Mouse (Mus musculus) heart, postnatal 4 days (tissue): ENCODE measurements around the gene Akap6. TPM values are rescaled to one million over a fixed set of nuclear protein-coding genes. Genes with fewer than 3 reads are reported as not detected.

Experiments
- DNase-seq: peaks from one replicate; pipeline ENCODE4 v3.0.0; 2021
- total RNA-seq, 2 experiments: library from RNA; stranded (reverse); gene quantifications; 2 replicates each; pipeline ENCODE4 v1.2.3; 2021

Gene Akap6
- total RNA-seq, 2 experiments from 2014 or later = 118 to 127 TPM

DNA sequence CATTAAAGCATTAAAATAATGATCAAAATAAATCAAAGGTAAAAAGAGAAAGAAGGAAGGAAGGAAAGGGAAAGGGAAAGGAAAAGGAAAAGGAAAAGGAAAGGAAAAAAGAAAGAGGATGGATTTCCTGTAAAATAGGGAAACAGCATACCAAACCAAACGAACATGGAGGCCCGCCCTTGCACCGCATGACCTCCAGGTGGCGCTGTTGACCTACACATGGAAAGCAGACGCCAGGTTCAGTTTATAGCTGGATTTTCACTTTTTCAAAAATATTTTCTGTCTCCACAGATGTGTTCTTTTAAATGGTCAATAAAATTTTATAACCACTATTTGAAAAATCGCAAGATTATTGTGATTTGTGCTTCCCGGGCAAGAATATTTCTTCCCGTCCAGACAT, 211.6 kb downstream of the Akap6 start:
- peak; percentile 83 for DNase-seq

DNA sequence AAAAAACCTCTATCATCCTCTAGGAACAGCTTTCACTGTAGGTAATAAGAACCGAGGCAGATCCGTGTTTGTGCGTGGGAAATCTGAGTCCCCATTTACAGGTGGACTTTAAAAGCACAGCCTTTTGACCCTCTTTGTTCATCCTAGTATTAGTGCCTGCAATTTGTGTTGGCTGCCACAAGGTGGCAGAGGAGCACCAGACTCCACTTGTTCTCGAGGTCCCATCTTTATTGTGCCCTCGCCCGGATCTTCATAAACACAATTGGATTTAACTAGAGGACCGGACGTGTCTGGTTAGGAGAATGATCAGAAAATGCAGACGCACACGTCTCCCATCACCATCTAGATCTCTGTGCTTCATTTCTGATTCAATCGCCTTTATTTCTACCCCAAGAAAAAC, 219.8 kb downstream of the Akap6 start:
- peak; percentile 28 for DNase-seq

DNA sequence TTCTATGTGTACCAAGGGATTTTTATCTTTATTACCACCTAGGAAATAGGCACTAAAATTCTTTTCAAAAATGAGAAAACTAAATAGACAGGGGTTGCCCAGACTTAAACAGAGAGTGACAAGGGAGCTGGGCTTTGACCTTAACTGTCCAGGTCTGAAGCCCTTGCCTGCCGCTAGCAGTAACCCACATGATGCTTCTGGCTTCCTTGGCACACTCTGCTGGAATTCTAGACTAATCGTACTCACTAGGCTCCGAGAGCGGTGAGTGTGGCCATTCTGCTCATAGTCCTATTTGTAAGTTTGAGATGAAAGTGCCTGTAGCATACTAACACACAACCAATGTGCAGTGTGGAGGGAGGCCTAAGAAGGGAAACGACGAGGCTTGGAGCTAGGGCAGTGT, 223.3 kb downstream of the Akap6 start:
- DNase-seq = peak; percentile 19

DNA sequence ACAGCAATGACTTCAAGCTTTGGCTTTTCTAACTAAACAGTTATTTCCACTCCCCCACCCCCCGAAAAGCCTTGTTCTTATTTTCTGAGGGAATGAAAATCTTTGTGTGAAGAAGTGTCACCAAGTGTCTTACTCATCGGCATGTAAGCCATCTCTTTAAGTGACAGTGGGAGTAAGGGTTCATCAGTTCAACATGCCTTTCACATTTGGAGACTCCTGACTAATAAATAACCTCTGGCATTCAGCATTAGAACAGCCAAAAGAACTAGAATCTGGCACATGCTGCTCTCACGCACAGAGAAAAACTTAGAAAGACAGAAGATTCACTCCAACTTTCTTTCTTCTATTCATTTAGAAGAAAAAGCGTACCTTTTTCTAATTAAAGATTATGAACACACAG, 226.3 kb downstream of the Akap6 start:
- no peak for DNase-seq

DNA sequence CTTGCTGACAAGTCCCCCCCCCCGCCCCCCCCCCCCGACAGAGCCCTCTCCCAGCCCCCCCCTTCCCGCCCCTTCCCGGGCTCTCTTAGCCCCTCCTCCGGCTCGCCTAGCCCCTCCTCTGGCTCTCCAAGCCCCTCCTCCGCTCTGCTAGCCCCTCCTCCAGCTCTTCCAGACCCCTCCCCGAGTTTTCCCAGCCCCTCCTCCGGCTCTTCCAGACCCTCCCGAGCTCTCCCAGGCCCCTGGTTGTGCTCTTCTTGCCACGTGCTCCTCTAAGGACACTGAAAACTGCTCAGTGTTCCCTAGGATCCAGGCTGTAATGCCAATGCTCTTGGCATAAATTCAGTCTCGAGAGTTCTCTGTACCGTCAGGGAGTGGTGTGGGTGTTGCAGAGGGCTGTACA, 234.6 kb downstream of the Akap6 start:
- no peak for DNase-seq

DNA sequence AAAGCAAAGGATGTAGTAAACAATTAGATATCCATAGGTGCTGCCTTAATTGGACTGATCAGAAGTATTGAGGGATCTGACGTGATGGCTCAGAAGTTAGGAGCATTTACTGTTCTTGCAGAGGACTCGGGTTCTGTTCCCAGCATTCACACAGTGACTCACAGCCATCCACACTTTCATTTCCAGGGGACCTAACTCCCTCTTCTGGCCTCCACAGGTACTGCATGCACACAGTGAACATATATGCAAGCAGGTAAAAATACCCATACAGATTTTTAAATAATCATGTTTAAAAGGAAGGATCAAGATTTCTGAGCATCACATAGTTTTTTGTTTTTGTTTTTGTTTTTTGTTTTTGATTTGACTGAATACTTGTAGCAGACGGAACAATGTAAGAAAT, 235.8 kb downstream of the Akap6 start:
- DNase-seq = no peak

DNA sequence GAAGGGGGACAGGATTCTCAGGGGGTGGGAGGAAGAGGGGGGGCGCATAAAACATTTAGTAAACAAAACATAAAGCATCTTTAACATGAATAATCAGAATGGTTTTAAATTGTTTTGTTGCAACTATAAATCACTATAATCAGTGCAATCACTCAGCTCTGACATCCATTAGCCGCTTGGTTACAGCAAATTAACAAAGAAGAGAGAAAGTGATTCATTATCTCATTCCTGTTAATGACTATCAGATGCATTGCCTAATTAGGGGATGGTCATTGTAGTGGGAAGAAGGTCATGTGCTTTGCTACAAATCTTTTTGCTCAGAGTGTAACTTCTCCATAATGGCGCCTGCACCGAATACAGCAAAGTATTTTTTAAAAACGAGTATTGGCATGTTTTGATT, 239.6 kb downstream of the Akap6 start:
- no peak for DNase-seq

DNA sequence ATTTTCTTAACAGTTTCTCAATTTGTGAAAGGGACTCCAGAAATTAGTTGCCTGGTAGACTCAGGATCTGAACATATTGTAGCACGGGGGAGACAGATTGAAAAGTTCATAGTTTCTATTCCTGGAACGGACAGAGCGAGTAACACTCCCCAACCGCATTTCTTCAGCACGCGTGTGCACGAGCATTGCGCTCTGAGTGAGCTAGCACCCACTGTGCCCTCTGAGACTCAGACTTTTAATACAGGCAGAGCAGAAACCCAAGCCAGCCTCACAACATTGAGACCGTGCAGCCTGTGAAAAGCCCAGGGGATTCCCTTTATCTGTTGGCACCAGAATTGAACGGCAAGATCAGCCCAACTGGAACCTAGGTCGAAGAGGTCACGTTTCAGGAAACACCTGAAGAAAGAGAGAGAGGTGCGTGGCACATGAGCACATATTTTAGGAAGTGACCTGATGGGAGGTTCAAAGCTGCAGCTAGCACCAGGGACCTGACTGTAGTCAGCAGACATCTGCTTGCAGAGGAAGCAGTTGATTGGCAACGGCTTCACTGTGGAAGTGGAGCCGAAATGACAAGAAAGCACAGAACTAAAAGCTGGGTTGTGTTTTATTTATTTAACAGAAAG, 240.3 kb downstream of the Akap6 start:
- no peak for DNase-seq

DNA sequence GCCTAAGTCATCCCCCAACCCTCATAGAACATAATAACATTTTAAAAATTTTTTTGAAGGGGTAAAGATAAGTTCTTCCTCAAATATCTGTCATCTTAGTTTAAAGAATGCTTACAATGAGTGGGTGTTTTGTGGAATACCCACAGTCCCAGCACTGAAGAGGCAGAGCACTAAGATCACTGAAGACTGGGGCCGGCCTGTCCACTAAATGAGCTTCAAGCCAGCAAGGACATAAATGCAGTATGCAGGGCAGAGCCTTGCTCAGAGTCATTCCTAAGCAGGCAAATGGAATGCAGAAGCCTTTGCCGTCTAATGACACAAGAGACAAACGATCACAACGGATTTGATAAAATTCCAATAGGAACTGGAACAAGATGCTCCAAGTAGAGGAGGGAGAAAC, 242.8 kb downstream of the Akap6 start:
- no peak for DNase-seq

DNA sequence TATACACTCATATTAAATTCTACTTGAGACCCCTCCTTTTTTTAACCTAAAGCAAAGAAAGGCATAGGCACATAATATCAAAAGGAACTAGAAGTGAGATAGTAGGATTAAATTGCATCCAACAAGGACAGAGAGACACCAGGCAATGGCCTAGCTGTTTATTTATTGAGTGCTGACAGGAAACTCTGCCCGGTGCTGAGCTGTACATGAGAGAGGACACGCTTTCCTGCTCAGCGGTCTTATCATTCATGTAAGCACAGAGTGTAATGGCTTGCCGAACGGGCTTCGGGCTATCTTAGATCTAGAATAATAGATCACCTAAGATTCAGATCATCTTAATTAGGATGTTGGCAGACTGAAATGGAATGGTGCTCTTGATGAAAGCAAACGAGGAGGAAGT, 245.1 kb downstream of the Akap6 start:
- no peak for DNase-seq

DNA sequence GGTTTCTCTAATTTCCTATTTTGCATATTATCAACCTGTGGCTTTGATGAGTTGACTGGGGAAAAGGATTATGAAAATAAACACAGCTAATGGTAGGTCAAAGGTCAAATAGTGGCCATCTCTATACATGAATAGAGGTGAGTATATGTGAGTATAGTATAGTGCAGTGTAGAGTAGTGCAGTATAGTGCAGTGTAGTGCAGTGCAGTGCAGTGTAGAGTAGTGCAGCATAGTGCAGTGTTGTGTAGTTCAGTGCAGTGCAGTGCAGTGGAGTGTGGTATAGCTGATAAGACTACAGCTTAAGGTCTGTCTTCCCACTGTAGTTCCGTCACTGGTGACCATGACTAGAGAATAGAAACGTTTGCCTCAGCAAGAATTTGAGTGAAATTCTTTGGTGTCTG, 245.8 kb downstream of the Akap6 start:
- DNase-seq = no peak

DNA sequence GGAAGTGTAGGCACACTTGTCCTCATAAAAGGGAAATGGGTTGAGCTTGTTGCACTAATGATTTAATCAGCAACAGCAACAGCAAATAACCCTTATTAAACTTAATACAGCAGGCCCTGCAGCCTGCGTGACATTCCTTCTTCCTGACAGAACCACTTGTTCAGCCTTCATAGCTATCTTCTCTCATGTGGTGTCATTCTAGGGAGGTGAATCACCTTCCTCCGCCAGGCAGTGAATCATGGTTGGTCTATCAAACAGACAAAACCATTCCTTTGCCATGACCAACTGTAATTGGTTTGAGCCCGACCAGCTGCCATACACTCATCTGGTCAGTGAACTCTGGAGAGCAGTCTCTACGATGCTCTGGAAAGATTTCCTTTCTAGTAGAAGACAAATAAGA, 251.5 kb downstream of the Akap6 start:
- DNase-seq = no peak

DNA sequence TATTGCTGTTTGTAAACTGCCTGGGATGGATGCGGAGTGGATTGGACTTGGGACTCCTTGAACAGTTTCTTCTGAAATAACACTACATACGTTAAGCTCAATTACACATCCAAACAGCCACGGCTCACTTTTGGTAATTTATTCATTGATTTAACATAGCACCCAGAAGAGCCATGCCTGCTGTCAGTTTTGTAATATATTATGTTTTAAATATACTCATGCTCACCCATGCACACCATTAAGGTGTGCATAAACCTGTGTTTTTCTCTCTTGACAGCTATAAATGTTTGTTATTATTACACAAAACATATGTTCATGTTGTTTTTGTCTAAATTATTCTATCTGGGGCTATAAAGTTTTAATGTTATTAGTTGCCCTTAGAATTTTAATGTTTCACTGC, 258.4 kb downstream of the Akap6 start:
- DNase-seq = no peak

DNA sequence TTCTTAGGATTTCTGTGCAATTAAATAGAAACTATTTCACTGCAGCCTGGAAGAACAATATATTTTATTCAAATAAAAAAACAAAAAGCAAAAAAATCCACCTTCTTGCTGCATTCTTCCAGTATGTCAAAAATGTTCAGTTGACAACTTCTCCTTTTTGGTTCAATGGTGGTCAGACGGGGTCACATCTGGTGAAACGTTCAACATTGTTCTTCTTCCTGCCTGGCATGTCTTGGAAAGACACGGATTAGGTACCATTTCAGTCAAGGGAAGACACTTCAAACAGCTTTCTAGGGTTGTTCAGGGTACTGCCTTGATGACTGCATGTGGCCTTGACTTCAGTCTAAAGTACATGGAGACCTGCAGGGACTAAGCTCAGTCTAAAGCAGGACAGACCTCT, 258.8 kb downstream of the Akap6 start:
- DNase-seq = no peak

DNA sequence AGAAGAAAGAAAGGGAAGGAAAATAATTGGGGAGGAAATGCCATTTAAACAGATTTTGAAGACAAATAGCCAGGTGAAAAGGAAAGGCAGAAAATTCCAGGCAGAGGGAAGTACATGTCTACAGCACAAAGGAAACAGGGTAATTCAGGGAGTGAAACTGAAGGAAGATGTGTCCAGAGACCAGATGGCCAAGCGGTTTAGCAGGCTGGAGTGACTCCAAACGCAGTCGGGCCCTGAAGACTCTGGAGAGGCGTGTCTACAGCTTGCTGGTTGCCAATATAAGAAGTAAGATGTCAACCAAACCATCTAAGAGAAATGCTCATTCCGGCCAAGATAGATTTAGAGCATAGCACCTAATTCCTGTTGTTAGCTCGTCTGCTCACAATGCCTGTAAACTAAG, 292.6 kb downstream of the Akap6 start:
- no peak for DNase-seq

DNA sequence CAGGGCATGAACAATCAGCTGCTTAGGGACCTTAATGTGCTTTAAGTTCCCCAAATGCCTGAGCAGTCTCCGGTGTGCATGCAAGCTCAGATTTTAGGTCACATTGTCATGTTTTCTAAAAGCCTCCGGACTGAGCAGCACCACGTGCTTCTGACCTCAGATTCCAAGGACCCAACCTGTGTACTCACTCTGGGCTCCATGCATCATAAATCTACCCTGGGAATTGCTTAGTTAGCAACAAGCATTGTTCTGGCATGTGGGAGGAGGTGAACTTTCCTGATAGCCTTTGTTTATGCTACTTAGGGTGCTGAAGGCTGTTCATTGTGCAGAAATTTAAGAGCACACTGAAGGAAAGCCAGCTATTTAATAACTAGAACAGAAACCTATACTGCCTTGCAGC, 313.2 kb downstream of the Akap6 start:
- DNase-seq = no peak

DNA sequence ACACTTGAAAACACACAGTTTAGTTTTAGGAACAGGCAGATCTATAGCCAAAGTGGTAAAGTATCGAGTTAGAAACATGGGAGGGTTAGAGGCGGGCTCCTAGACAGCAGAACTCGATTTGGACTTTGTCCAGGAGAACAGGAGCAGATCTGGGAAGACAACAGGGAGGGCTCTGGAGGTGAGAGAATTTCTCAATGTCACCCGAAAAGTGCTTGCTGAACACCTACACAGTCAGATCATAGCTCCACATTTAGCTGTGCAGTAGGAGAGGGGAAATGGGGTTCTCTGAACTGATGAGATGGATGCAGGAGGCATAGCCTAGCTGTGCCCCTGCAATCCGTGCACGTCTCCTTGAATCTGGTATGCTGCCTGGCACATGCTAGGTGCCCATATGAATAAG, 315.4 kb downstream of the Akap6 start:
- DNase-seq = no peak

DNA sequence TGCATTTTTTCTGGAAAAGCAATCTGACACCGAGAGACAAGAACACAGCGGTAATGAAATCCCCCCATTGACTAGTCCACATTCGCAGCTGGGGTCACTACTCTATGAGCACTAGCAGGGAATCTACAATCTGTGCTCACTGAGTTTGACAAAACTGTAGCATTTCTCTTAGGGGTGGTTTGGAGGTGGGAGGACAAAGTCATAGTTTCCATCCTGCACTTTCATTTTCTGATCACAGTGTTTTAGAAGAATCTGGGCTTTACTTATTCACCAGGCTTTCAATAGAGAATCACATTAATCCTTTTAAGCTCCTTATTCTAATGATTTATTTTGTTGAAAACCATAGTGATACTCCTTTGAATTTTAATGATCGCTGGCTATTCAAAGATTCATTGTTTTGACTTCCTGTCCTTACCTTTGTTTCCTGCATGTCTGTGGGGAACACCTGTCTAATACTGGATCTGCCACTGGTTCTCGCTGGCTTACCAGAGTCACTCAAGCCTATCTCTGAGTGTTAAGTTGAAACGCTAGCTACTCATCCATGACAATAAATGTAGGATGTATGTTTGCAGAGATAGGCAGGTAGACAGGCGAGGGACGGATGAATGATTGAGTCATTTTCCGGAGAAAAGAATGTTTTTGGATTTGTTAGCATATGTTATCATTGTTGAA, 325.5 kb downstream of the Akap6 start:
- DNase-seq = no peak

DNA sequence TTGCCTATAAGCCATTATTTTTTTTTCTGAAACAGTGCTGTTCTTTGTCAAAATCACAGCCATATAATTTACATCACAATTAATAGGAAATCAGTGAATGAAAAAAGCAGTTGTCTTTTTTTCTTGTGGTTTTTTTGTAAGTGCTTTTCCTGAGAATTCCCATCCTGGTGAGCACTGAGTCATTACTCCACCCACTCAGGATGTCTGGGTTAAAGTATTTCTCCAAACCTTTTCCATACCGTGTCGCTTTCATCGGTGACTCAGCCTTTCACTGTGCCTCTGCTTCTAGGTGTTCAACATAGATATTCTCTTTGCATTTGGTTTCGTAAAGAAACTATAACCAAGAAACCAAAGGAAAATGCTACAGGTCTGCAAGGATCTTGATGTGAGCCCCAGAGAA, 328.1 kb downstream of the Akap6 start:
- no peak for DNase-seq

DNA sequence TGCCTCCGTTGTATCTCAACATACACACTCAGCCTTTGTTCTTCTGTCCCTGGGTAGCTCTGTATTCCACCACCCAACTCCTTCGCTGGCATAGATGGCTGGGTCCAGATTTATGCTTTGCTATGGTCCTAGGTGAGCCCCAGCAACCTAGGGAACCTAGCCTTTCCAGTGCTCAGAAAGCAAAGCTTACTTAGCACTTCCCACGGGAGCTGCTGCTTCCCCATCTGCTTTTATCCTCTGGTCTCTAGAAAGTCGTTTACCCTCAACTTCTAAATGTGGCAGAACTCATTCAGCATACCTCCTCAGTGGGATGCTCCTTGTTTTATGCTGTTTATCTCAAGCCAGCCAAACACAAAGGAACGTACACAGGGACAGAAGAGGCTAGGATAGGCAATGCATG, 329.7 kb downstream of the Akap6 start:
- no peak for DNase-seq

DNA sequence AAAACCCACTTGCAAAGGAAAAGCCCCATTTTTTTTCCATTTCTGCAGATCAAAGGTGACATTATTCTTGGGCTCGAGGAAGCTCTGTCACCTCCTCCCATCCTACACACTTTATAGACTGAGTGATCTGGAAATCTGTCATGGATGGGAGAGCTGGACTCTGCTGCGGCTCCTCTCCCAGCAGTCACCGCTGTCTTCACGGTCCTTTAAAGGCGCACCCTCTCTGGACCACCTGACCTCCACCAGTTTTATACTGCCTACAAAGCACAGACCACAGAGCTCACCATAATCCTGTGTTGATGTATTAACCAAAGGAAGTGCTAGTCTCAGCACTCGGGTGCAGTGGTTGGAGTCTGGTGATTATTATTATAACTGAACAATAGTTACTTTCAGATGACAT, 330.7 kb downstream of the Akap6 start:
- no peak for DNase-seq

DNA sequence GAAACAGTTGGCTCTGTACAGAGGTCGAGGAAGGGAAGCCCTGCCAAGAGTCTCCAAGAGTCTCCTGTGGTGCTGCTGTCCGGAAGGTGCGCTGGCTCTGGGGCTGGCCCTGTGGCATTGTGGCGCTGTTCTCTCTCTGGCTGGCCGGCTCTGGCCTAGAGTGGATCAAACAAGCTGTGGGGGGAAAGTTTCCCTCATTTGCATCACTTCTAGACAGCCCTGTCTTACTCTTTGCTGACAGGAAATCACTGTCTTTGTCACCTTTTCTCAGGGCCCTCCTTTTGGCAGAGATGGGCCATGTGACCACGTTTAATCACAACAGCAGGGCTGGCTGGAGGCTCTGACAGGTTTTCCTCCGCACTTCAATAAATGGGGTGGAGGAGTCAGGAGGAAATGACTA, 333.6 kb downstream of the Akap6 start:
- peak; percentile 42 for DNase-seq

DNA sequence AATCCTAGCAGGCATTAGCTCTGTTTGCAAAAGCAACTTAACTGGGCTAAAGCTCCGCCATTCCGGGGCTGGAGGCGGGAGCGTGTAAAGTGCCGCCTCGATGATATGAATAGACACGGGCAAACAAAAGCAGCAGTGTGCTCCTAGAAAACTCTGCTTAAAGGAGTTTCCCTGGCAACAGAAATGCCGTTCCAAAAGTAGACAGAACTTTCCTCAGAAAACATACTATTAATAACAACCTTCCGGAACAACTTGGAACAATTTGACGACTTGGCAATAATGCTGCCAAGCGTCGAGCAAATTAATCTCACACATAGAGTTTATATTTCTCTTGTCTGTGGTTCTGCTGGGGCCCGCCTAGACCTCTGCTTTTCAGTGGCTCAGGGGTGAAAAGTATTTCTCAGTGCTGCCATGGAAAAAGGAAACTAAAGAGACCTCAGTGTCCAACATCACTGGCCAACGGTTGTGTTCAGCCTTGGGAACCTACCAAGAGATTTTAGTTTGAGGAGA, 334.3 kb downstream of the Akap6 start:
- peak; percentile 56 for DNase-seq

DNA sequence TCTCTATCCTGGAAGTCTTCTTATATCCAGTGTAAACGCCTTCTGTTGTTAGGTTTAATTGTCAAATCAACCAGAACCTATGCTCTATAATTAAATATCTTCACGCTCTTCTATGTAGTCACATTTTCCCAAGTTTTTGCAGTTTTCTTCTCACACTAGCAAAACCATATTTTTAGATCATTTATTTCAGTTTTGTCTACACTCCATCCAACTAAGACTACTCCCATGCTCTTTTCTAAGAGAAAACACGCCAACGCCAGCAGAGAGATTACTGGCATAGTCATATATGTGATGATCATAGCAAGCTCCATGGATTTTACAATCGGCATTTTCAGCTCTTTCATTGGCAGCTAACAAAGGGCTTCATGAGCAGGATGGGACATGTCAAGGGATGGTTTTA, 341.5 kb downstream of the Akap6 start:
- no peak for DNase-seq

DNA sequence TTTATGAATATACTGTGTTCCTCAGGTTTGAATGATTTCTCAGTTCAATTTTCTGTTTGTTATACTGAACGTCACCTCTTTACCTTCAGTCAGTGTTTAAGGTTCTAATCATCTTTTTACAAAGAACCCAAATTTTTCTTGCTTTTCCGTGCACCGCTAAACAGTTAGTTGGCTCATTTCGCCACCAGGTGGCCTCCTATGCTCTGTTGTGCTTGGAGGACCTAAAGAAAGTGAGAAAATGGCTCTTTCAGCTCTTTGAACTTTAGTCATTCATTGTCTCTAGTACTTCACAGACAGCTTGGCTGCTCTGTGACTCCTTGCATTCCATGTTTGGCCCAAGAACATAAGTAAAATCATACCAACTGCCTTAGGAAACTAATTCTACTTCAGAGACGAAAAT, 343.6 kb downstream of the Akap6 start:
- DNase-seq = peak; percentile 64
